Comparison of ENCODE assay signal across 8 mouse cellular contexts in the genomic region with DNA sequence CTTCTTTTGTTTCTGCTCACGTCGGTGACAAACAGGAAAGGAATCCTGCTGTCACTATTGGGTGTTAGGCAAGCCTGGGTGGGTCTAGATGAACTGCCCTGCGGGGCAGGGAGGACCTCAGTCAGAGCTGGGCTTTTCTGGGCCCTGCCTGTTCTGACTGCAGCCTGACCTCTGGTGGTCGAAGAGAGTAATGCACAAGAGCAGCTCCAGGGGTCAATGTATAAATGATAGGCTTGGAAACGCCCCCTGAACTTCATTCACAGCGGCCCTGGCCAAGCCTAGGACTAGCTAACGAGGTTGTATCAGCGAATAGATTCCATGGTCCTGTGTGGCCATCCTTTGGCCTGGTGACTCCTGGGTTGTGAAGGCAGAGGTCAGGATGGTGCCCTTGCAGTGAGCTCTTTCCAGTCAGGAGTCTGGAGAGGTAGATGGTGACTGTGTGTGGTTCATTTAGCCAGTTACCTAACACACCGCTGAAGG. TPM values are rescaled to one million over a fixed set of nuclear protein-coding genes. Genes with fewer than 3 reads are reported as not detected.
DNase-seq lines count a peak whose midpoint lies in the region; ATAC-seq and TF ChIP-seq lines count a peak whose summit lies in the region.

No protein-coding gene starts in this region.

- no peaks in the 10 kb centered on the region for H3K36me3 ChIP-seq in CH12.LX (replicated peaks in 1 of 2; ENCODE audit: control insufficient read depth in 1 of 2, insufficient read depth in 1 of 2, low read length in 1 of 2)
- H3K36me3 ChIP-seq in forebrain, embryonic 10.5 days (replicated peaks) = no peaks in the 10 kb centered on the region
- H3K36me3 ChIP-seq in heart, embryonic 16.5 days (ENCODE audit: control insufficient read depth, insufficient read depth) = no peaks in the 10 kb centered on the region
- H3K36me3 ChIP-seq in liver, embryonic 14.5 days (replicated peaks; ENCODE audit: control insufficient read depth, insufficient read depth, low read depth) = no peaks in the 10 kb centered on the region
- no peaks in the 10 kb centered on the region for H3K36me3 ChIP-seq in stomach, embryonic 14.5 days (ENCODE audit: control insufficient read depth, insufficient read depth, low read length)

- TF ChIP-seq EP300 in CH12.LX (IDR thresholded peaks at IDR 0.05; ENCODE audit: low read length) = no peak
- TF ChIP-seq EP300 in liver, embryonic 14.5 days (IDR thresholded peaks at IDR 0.05; ENCODE audit: low read depth) = no peak

- TF ChIP-seq RAD21 in CH12.LX (IDR thresholded peaks at IDR 0.05; ENCODE audit: low read depth, low read length) = peak; percentile 70

- TF ChIP-seq POLR2A in CH12.LX (IDR thresholded peaks at IDR 0.05; ENCODE audit: low read depth, low read length) = no peak

- TF ChIP-seq CTCF in CH12.LX (conservative IDR thresholded peaks at IDR 0.05 in 1 of 2, IDR thresholded peaks at IDR 0.05 in 1 of 2; ENCODE audit: low read depth in 2 of 2, low read length in 2 of 2) = peak; percentile 84 to 86
- TF ChIP-seq CTCF in liver, embryonic 14.5 days (IDR thresholded peaks at IDR 0.05; ENCODE audit: low read depth) = peak; percentile 91

- 10% methylated on average over 9 of the region's 9 CpGs for WGBS in forebrain, embryonic 10.5 days
- 12% methylated on average over 9 of the region's 9 CpGs for WGBS in heart, embryonic 16.5 days
- 8% methylated on average over 9 of the region's 9 CpGs for WGBS in liver, embryonic 14.5 days (ENCODE audit: insufficient replicate concordance)
- 12% methylated on average over 9 of the region's 9 CpGs for WGBS in stomach, embryonic 14.5 days

- no peak overlapping the region for H3K9ac ChIP-seq in CH12.LX (ENCODE audit: insufficient read depth, low read depth)
- H3K9ac ChIP-seq in heart, embryonic 16.5 days (ENCODE audit: low read length) = no peak overlapping the region
- H3K9ac ChIP-seq in liver, embryonic 14.5 days (replicated peaks) = no peak overlapping the region
- no peak overlapping the region for H3K9ac ChIP-seq in stomach, embryonic 14.5 days (replicated peaks; ENCODE audit: low read depth, low read length)

- dilution Hi-C loops in CH12.LX (cut with MboI; ENCODE audit: extremely low pct_ligation_motif_present, extremely low pct_unique_long_range_greater_than_20kb, low sequenced_read_pairs) = no loop called here

- H3K9me3 ChIP-seq in CH12.LX (replicated peaks; ENCODE audit: low read length) = peaks cover 2% of the 10 kb centered on the region
- no peaks in the 10 kb centered on the region for H3K9me3 ChIP-seq in forebrain, embryonic 10.5 days
- H3K9me3 ChIP-seq in heart, embryonic 16.5 days (replicated peaks; ENCODE audit: control insufficient read depth, low read length) = no peaks in the 10 kb centered on the region; the same call in 1 of the 2 replicates
- H3K9me3 ChIP-seq in liver, embryonic 14.5 days (ENCODE audit: control insufficient read depth, low read length) = no peaks in the 10 kb centered on the region
- H3K9me3 ChIP-seq in stomach, embryonic 14.5 days (ENCODE audit: control insufficient read depth, low read depth, low read length) = no peaks in the 10 kb centered on the region; the same call in 1 of the 2 replicates

- no peaks in the 10 kb centered on the region for H3K27me3 ChIP-seq in CH12.LX (replicated peaks)
- H3K27me3 ChIP-seq in forebrain, embryonic 10.5 days (ENCODE audit: poor library complexity, severe bottlenecking) = no peaks in the 10 kb centered on the region
- H3K27me3 ChIP-seq in heart, embryonic 16.5 days (ENCODE audit: control insufficient read depth, insufficient read depth, low read length) = no peaks in the 10 kb centered on the region
- H3K27me3 ChIP-seq in liver, embryonic 14.5 days (ENCODE audit: control insufficient read depth, insufficient read depth, low read length) = no peaks in the 10 kb centered on the region
- no peaks in the 10 kb centered on the region for H3K27me3 ChIP-seq in stomach, embryonic 14.5 days (ENCODE audit: control insufficient read depth, insufficient read depth, low read length)

- H3K79me2 ChIP-seq in CH12.LX (replicated peaks; ENCODE audit: control insufficient read depth, extremely low read depth, insufficient read depth, poor library complexity, severe bottlenecking) = no peaks in the 10 kb centered on the region

- peaks cover 6 to 34% of the 10 kb centered on the region in 2 experiments for H3K4me1 ChIP-seq in CH12.LX (ENCODE audit: control insufficient read depth in 1 of 2, insufficient read depth in 2 of 2)
- peaks cover 10% of the 10 kb centered on the region for H3K4me1 ChIP-seq in forebrain, embryonic 10.5 days
- H3K4me1 ChIP-seq in heart, embryonic 16.5 days (ENCODE audit: control insufficient read depth, insufficient read depth, low read length) = peaks cover 2% of the 10 kb centered on the region; the same call in 1 of the 2 replicates
- 0 out of 4 replicates have a peak, but pooled peaks cover 0 to 2% of the 10 kb centered on the region in 2 experiments for H3K4me1 ChIP-seq in liver, embryonic 14.5 days (replicated peaks; ENCODE audit: control insufficient read depth in 2 of 2, insufficient read depth in 2 of 2, low read length in 1 of 2)
- no peaks in the 10 kb centered on the region for H3K4me1 ChIP-seq in stomach, embryonic 14.5 days (ENCODE audit: control insufficient read depth, insufficient read depth, low read length)

- peak; percentile 56 for ATAC-seq in heart, embryonic 16.5 days (replicated peaks; ENCODE audit: extremely low read depth, insufficient read depth, low FRiP score)
- no peak for ATAC-seq in liver, embryonic 14.5 days (ENCODE audit: insufficient read depth)
- ATAC-seq in stomach, embryonic 14.5 days (ENCODE audit: insufficient number of reproducible peaks, insufficient read depth, low FRiP score, low read depth) = 0 out of 2 replicates have a peak, but pooled peaks have one; percentile 44

- in situ Hi-C loops in CH12.LX (cut with MboI; ENCODE audit: low pct_ligation_motif_present, low pct_unique_long_range_greater_than_20kb, low sequenced_read_pairs) = loop anchor here (10.0 to 25.0 kb wide), 2 partner anchors 415 to 673 kb away; partner anchors contain the start of gene Pygl

- no peak overlapping the region for H3K4me3 ChIP-seq in CH12.LX (replicated peaks in 1 of 3; ENCODE audit: low read depth in 2 of 3, low read length in 2 of 3, poor library complexity in 1 of 3)
- no peak overlapping the region for H3K4me3 ChIP-seq in forebrain, embryonic 10.5 days
- H3K4me3 ChIP-seq in heart, embryonic 16.5 days (ENCODE audit: low read length) = no peak overlapping the region
- no peak overlapping the region for H3K4me3 ChIP-seq in liver, embryonic 14.5 days (ENCODE audit: insufficient read depth in 1 of 2, low read depth in 2 of 2, low read length in 2 of 2)
- H3K4me3 ChIP-seq in stomach, embryonic 14.5 days (ENCODE audit: low read depth, low read length) = no peak overlapping the region

- H3K27ac ChIP-seq in CH12.LX (ENCODE audit: insufficient read depth, low read depth) = no peak overlapping the region
- H3K27ac ChIP-seq in forebrain, embryonic 10.5 days = no peak overlapping the region
- H3K27ac ChIP-seq in heart, embryonic 16.5 days (ENCODE audit: low read length) = no peak overlapping the region
- H3K27ac ChIP-seq in liver, embryonic 14.5 days = no peak overlapping the region
- H3K27ac ChIP-seq in stomach, embryonic 14.5 days (ENCODE audit: low read length) = no peak overlapping the region

- no peak overlapping the region for H3K4me2 ChIP-seq in CH12.LX (ENCODE audit: insufficient read depth, low read depth, poor library complexity, severe bottlenecking)
- H3K4me2 ChIP-seq in heart, embryonic 16.5 days (ENCODE audit: low read depth, low read length) = no peak overlapping the region
- no peak overlapping the region for H3K4me2 ChIP-seq in liver, embryonic 14.5 days (ENCODE audit: low read depth)
- H3K4me2 ChIP-seq in stomach, embryonic 14.5 days (replicated peaks; ENCODE audit: low read depth, low read length) = no peak overlapping the region

- peak; percentile 66 for DNase-seq in CH12.LX (ENCODE audit: extremely low read depth)
- peak; percentile 69 for DNase-seq in c-Kit-positive CD71-negative TER-119-negative erythroid progenitor cells, embryonic 14.5 days (ENCODE audit: low read depth)
- DNase-seq in forebrain, embryonic 10.5 days (ENCODE audit: extremely low spot score, low spot score) = peak; percentile 80
- peak; percentile 85 for DNase-seq in kidney, postnatal 14 days
- DNase-seq in liver, embryonic 14.5 days (ENCODE audit: low read depth in 3 of 3, low spot score in 3 of 3) = peak; percentile 37 to 46 (median 39)
- DNase-seq in neural tube, embryonic 10.5 days (ENCODE audit: extremely low spot score, low spot score) = peak; percentile 87

TF ChIP-seq in CH12.LX, 34 proteins besides CTCF, POLR2A, EP300 and RAD21:
- no peak for TF ChIP-seq MAZ (IDR thresholded peaks at IDR 0.05; ENCODE audit: low read depth, low read length)
- no peak for TF ChIP-seq IRF4 (IDR thresholded peaks at IDR 0.05; ENCODE audit: low read depth, low read length)
- TF ChIP-seq ZC3H11A (IDR thresholded peaks at IDR 0.05; ENCODE audit: low read depth, low read length) = peak; percentile 31; the same call in 1 of the 2 replicates
- TF ChIP-seq SMC3 (IDR thresholded peaks at IDR 0.05; ENCODE audit: low read depth, low read length) = peak; percentile 77
- TF ChIP-seq ELF1 (IDR thresholded peaks at IDR 0.05; ENCODE audit: low read depth, low read length) = no peak

RNA-seq across cellular contexts. Expression of gene Actr10, which starts 27.4 kb away (rescaled TPM):
- 60.2 and 66.0 TPM in 2 replicates for total RNA-seq in CH12.LX (2012; rRNA removed)
- total RNA-seq in CH12.LX (2014; rRNA removed) = 133 and 135 TPM in 2 replicates
- 154 and 168 TPM in 2 replicates for polyA plus RNA-seq in CH12.LX (2012; ENCODE audit: insufficient read length, low read depth)
- polyA plus RNA-seq in forebrain, embryonic 10.5 days (2016; fragmentation: Nextera tagmentation; extraction: Ambion mirVana) = 217 and 218 TPM in 2 replicates
- 184 and 186 TPM in 2 replicates for polyA plus RNA-seq in heart, embryonic 16.5 days (2015; fragmentation: Nextera tagmentation; extraction: Ambion mirVana)
- polyA plus RNA-seq in liver, embryonic 14.5 days (2012; rRNA removed) = 11.4 and 20.1 TPM in 2 replicates
- 127 and 128 TPM in 2 replicates for polyA plus RNA-seq in liver, embryonic 14.5 days (2014; fragmentation: Nextera tagmentation; extraction: Ambion mirVana)
- polyA plus RNA-seq in stomach, embryonic 14.5 days (2014; fragmentation: Nextera tagmentation; extraction: Ambion mirVana) = 226 and 257 TPM in 2 replicates
